Mouse (Mus musculus): Measurements from ENCODE around the gene Ctns.
A peak's percentile ranks its signal among the peaks of the same experiment; 100 is the strongest.

Gene Ctns

DNA sequence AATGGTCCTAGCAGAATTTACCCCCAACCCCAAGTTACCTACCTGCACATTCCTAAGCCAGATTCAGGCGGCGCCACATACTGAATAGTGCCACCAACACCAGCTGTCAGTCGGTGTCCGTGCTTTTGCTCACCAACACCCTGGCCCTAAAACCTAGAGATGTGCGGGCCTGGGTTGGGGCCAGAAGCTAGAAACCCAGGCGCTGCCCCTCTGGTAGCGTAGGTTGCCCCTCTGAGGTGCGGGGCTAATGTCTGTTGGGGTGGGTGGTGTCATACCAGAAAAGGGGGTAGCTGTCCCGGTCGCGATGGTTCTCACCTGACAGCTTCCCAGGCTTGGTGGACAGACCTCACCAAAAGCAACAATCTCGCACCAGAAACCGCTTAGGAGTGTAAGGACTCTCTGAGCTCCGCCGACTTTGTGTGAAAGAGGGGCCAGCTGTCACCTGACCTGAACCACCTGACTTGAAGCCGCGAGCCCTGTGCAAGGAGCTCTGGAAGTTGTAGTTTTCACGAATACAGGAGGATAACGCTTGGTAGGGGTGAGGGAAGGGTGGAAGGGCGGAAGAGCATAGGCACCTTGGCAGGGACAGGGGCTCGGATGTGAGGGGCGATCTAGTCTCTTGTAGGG is at the start of gene Ctns:
Gene Ctns (minus strand): TSS at position 440 of the 627 bp plus-strand sequence.
- peak; percentile 93 for DNase-seq

DNA sequence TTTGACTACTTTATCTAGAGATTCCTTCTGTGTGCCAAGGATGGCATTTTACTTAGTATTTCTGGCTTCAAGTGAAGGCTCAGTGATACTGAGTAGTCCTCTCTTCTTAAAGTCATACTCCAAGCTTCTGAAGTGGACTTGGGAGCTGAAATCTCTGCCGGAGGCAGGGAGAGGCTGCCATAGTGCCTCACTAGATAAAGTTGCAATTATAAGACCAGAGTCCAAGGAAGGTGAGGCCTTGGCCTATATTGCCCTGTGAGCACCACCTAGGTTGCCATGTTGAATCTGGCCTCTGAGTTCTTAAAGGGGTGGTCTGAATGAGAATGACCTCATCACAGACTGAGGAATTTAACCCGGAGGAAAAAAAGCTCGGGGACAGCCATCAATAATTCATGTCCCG is 43.9 kb upstream of the Ctns start:
- DNase-seq: no peak

DNA sequence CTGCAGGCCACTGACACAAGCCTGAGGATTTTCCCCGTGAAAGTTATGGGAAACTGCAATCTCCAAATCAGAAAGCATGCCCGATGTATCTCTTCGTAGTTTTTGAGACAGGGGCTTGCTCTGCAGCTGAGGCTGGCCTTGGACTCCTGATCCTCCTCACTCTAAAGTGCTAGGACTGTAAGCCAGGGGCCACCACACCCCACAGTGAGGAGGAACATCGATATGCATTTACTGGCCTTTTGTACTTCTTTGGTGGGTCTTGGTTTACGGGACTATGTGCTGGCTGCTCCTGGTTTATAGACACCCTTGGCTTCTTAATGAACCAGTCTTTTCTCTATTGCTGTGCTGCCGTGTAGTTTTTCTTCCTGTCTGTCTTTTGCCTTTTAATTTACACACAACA is 43.4 kb upstream of the Ctns start:
- DNase-seq: no peak

DNA sequence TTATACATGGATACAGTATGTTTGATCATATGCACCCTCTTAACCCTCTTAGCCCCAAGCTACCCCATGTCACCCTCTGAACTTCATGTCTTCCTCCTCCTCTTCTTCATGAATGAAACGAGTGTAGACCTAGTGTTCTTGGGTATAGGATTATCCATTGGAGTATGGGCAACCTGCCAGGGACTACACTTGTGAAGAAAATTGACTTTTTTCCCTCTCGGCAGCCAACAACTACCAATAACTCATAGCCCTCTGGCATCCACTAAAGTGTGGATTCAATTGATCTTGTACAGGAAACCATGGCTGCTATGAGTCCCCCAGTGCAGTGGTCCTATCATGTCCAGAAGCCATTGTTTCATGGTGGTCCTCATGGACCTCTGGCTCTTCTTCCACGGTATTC is 37.9 kb upstream of the Ctns start:
- no peak for DNase-seq

DNA sequence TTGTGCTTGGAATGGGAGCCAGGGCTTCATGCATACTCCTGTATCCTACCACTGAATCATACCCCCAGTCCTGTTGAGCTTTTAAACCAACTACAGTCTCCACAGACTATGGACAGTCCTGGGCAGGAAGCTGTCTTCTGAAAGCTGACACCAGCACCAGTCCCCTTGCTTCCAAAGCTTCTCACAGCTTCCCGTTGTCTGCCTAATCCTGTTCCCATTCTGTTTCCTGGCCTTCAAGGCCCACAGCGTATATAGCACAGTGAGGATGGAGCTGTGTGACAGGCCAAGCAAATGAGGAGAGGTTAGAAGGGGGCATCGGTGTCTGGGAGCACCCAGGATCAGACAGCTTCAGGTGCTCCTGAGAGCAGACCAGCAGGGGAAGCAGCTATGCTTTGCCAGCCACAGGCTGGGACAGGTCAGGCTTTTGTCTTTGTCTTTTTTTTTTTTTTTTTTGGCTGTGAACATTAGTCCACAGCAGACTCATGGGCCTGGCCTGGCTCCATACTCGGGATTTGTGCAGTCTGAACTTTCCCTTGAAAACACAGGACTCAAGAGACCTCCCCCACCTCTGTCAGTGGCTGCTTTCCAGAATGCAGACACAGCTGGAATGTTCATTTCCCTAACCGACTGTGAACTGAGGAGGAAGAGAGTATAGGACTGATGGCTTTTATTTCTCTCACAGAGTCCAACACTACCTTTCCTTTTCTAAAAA is 37.3 kb upstream of the Ctns start:
- DNase-seq: peak; percentile 21

DNA sequence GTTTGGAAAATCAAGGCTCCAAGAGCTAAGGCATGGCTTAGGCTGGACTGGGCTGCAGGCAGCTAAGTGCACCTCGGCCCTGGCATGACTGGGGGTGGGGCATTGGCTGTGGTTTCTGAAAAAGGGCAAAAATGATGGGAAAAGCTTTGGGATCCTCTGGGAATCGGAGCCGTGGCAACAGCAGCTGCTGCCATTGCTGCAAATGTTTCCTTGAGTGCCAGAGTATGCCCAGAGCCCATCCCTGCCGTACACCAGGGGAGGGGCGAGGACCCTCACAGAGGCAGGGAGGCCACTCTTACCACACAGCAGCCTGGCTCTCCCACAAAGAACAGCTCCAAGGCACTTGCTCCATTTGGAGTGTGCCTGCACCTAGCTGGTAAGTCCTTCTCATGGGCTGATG is 35.1 kb upstream of the Ctns start, which contains the start of gene Trpv1:
Gene Trpv1 (plus strand): TSS at position 301 of the 400 bp plus-strand sequence.
- DNase-seq: no peak

DNA sequence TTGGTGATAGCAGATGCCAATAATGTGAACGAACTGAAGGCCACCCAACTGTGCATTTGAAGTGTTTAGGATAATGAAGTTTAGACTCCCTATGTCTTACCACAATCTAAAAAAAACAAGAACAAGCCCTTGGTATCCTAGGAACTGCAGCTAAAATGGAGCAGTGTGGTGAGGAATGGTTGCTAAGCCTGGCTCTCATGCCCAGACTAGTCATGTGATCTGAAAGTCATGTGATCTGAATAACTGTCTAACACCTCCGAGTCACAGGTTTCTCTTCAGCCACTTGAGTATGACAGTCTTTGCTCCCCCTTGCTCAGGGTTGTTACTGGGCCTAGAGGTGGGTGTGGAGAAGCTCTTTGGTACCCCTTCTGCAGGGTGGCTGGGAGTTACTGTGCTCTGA is 33.7 kb upstream of the Ctns start:
- DNase-seq: no peak

DNA sequence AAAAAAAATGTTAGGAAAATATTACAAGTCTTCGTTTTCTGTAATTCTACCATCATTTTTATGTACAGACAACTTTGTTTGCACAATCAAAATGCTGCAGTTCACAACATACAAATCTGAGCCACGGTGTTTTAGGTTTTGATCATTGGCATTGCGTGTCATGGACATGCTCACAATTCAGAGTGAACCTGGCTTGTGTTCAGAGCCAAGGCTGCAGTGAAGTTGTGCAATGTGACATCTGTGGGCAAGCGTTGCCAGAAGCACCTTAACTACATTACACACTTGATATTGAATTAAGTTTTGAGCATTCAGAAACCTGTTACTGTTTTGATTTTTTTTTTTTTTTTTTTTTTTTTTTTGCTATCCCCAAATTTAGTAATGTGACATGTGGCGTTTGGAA is 31.2 kb upstream of the Ctns start:
- no peak for DNase-seq

DNA sequence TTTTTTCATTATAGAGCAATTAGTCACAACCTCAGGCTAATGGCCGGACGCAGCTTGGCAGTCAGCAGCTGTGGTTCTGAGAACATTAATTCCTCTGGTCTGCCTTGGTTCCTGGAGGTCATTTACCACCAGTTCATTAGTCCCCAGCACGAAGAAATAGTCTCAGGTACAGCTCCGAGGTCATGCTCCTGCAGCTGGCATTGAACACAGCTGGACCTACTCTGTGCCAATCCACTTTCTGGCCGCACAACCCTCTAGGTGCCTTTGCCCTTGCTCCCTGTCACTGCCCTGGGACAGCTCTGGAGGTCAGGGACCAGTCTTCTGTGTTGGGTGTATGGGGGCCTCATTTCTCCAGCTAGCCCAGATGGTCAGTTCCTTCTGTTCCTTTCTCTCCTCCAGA is 30.0 kb upstream of the Ctns start:
- DNase-seq: no peak

DNA sequence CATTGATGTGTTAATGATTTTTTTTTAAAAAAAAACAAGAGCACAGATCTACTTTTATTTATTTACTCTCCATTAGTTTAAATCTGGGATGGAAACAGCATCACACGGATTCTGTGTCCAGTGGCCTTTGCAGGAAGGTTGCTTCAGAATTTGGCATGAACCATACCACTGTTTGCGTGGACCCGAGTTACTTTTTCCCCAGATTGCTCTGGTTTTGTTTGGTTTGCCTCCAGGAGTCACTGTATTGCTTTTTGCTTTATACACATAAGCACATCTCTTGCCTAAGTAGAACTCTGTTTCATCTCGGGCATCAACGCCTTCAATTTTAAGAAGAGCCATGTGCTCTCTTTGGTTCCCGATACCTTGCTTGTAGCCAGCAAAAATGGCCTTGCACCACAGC is 27.0 kb upstream of the Ctns start:
- no peak for DNase-seq

DNA sequence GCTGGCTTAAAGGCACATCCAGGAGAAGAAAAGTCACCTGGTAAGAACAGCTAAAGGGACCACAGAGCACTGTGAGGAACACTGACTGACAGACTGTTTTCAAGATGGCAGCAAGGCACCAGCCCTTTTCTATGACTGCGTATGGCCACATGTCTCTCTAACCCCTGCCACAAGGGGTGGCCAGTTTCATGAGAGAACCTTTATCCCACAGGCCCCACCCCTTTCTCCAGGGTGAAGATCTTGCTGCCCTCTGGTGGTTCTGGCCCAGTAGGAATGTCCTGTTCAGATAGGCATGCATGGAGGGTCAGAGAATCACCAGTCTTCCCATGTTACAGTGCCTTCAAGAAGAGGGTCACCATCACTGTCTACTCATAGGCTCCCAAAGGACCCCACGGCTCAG is 25.1 kb upstream of the Ctns start:
- peak; percentile 70 for DNase-seq

DNA sequence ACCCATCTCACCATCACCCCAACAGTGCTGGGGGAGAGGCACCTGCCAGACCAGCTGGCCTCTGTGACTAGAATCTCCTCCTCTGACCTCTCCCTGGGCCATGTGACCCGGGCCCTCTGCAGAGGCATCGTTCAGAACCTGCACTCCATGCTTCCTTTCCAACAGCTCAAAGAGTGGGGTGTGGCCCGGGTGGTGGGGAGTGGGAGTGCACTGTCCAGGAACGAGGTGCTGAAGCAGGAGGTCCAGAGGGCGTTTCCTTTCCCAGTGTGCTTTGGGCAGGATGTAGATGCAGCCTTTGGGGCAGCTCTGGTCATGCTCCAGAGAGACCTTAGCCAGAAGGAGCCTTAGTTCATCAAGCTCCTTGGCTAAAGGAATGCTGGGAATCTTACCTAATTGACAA is 24.0 kb upstream of the Ctns start:
- DNase-seq: no peak

DNA sequence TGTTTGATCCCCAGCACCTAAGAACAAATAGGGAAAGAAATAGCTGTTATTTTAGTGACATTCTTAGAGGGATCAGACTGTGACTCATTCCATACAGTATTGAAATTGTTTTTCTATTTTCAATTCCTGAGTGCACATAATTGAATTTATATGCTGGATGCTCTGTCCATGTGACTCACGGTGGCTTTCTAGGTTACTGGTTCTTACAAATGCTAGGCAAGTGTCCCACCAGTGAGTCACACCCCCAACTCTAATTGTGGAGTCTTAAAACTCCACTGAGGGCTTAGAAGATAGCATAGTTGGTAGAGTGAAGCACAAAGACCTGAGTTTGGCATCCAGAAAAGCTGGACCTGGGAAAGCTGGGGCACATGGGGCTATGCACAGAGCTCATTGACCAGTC is 21.8 kb upstream of the Ctns start:
- no peak for DNase-seq

DNA sequence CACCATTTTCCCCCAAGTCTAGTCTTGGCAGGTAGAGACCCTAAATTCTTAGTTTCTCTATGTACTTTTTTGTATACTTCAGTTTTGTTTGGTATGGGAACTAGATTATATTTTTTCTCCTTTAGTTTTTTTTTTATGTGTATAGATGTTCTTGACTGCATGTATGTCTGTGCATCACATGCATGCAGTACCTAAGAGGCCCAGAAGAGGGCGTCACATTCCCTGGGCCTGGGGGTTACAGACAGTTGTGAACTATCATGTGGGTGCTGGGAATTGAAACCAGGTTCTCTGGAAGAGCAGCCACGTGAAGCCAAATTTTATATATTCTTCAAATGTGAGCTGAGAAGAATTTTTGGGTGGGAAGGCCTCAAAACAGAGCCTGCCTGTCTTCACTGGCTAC is 20.8 kb upstream of the Ctns start:
- no peak for DNase-seq

DNA sequence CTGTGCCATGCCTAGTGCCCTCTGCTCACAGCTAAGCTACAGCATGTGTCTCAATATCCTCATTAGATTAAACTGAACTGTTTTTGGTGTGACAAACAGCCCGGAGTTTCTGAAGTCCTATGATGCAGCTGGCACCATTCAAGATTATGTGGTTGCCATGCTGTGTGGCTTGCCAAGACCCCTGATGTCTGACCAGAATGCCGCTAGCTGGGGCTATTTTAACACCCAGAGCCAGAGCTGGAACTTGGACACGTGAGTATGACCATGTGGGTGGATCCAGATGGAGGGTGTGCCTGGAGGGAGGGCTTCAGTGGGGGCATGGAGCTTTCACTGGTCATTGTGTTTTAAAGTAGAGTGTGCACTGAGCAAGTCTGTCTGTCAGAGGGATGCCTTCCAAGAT is 15.1 kb upstream of the Ctns start:
- no peak for DNase-seq

DNA sequence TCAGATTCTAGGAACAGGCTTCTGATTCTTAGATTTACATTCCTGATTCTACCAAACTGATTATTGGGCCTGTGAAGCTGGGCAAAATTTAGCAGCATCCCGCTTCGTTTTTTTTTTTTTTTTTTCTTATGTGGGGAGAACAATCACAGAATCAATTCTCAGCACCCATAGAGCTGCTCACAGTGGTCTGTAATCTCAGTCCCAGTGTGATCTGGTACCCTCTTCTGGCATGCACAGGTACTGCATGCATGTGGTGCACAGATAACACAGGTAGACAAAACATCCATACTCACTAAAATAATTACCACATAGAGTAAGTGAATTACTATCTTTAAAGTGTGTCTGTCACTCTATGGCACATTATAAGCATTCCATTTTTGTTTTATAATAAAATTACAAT is 8.8 kb upstream of the Ctns start:
- DNase-seq: no peak

DNA sequence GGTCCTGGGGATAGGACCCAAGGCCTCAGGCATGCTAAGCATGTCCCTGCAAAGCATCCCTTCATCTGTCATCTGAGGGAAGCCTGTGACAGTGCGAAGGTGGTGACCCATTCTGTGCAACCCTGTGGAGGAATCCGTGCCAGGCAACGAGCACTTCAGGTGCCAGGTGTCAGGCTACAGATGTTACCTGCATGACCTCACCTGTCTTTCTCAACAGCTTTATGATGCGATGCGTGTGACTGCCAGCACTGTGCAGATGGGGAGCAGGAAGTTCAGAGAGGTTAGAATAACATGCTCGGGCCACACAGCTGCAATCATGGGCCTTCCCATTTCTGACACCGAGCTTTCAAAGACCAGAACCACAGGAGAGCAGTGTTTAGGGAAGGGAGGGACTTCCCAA is 6.4 kb upstream of the Ctns start:
- no peak for DNase-seq

DNA sequence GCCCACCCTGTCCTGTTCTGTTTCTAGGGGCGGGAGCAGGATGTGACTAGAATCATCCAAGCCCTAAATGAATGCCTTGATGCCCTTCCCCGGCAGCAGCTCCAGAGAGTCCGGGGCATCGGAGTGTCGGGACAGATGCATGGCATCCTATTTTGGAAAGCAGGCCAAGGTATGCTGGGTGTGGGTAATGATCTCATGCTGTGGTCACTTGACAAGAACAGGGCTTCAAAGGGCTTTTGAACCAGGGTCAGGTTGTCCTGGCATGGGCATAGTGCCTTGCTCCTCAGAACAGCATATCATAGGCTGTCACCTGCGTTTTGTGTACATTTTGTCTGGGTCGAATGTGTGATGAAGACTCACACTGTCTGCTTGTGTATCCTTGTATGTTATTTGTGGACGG is 5.1 kb upstream of the Ctns start:
- DNase-seq: no peak

DNA sequence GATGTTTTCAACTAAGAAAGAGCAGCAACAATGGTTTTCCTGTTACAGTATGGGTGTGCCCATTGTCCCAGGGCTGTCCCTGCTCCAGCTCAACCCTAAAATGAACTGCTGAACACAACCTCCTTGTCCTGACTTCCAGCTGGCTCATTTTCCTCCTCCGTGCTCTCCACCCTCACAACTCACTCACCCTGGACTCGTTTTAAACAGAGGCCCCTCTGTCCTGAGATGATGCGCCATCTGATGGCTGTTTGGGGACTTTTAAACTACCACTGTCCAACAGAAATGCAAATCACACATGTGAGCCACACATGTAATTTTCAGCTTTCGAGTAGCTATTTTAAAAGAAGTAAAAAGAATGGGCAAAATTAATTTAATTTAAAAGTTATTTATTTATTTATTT is 2.8 kb upstream of the Ctns start:
- DNase-seq: peak; percentile 17

DNA sequence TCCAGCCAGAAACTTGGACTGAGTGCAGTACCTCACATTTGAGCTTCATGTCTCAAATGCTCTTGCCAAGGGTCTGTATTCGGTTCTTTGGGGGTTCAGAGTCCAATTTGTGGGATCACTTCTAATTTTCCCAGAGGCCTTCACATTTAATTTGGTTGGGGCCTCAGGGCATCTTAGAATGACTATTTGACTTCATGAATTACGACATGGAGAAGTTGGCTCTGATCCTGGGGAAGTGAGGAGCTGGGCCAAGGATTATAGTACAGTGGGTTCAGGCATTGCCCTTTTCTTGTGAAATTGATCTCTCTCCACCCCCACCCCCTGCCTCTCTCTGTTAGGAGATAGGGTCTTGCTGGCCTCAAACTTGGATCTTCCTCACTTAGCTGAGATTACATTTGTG is 2.2 kb upstream of the Ctns start:
- peak; percentile 42 for DNase-seq

DNA sequence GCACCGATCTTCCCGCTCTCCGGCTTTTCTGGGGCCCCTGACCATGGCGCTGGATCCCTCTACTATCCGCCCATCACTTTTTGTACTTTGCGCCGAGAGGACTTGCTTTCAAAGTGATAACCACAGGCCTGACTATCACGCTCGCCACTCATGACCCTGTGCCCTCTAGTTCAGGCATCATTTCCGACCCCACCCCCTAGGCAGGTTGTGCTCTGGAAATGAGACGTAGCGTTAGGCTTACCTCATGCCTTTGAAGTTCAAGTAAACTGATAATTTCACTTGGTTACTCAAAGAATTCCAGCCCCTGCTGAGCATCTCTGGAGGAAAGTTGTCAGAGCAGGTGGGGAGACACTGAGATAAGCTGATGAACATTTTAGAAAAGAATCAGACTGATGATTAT is 1.0 kb upstream of the Ctns start:
- DNase-seq: peak; percentile 40

DNA sequence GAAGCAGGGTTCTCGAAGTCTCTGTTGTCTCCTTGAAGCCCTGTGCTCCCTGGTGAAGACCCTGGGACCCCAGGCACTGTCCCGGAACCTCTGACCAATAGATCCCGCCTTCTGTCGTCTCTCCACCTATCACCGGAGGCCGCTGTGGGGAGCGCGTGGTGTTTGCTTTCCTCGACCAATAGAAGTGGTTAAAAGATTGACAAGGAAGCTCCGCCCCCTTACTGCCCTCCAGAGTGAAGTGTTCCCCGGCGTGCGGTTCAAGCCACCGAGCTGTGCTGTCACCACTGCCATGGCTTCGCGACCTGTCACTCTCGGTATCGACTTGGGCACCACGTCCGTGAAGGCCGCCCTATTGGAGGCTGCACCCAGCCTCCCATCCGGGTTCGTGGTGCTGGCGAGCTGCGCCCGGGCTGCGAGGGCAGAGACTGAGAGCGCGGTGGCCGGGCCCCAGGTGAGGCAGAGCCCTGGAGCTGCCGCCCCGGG is 429 bp upstream of the Ctns start, which contains the start of gene Shpk:
Gene Shpk (plus strand): TSS at position 231 of the 483 bp plus-strand sequence.
- peak; percentile 98 for DNase-seq

DNA sequence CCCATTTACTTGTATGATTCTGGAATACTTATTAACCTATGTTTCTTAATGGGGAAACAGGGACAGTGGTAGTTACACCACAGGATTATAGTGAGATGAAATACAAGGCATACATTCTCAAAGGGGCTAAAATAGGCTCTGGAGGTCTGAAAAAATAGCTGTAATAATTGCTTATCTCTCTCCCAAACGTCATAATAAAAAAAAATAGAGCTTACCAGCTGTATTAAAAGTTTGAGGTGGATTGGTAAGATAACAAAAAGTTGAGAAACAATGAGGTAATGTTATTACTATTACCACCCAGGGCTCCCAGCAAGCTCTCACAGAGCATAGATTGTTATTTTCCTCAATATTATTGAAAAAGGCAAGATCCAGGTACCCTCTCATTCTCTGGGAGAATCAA is 652 bp downstream of the Ctns start:
- DNase-seq: no peak

DNA sequence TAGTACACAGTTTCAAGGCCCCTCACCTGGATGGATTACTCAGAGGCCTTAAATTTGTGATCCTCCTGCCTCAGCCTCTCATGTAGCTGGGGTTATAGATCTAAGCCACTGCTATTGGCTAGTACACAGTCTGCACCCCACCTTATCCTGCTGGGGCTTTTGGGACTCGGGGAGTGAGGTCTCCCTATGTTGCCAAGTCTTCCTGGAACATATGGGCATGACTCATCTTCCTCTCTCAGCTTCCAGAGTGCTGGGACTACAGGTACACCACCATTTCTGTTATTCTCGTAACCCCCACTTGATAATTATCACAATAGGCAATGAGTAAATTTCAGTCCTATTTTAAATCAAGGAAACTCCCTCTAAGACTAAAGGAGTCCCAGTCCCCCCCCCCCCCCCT is 4.4 kb downstream of the Ctns start:
- no peak for DNase-seq

DNA sequence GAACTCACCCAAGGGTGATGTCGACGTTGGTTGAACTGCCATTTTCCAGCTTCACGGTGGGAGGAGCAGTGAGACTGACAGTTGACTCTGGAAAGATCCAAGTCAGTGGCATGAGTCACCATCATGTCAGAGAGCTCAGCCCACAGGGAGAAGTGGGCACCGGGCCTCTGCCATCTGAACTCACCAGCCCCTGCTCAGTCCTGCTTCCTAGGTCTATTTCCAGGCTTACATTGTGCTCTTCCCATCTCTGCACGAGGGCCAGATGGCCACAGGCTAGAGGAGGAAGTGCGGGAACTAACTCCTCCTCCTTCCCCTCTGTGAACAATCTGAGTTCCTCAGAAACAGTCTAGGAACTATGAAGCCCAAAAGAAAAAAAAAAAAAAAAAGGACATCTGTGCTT is 5.8 kb downstream of the Ctns start:
- DNase-seq: peak; percentile 31

All from lung, postnatal 36 days (tissue).